Mouse (Mus musculus) CH12.LX (cell line): ENCODE results near the gene Lair1. TPM values are rescaled to one million over a fixed set of nuclear protein-coding genes. Genes with fewer than 3 reads are reported as not detected.
A peak's percentile ranks its signal among the peaks of the same experiment; 100 is the strongest.

Experiments used
- DNase-seq: peaks from one replicate; pipeline ENCODE4 v3.0.0-alpha.2; 2013; ENCODE audit errors: extremely low read depth
- H3K27ac ChIP-seq: 2 replicates; pipeline ENCODE4 v1.5.1; 2012; ENCODE audit warnings: low read depth, mild to moderate bottlenecking, control low read depth, moderate library complexity; ENCODE audit not compliant: insufficient read depth
- H3K27me3 ChIP-seq: replicated peaks from 2 replicates; pipeline ENCODE3; 2012; ENCODE audit warnings: inconsistent platforms
- H3K36me3 ChIP-seq, 2 experiments: replicated peaks in 1 of 2; 2 replicates each; pipeline versions ENCODE3 to v1.6.1; 2012; ENCODE audit warnings: inconsistent platforms in 1 of 2, low read length in 1 of 2, mild to moderate bottlenecking in 1 of 2, mixed read lengths in 1 of 2, moderate library complexity in 1 of 2; ENCODE audit not compliant: control insufficient read depth in 1 of 2, insufficient read depth in 1 of 2
- H3K4me1 ChIP-seq, 2 experiments: 2 replicates each; pipeline ENCODE4 v1.6.1; 2012; ENCODE audit warnings: inconsistent platforms in 1 of 2, moderate library complexity in 1 of 2; ENCODE audit not compliant: insufficient read depth in 2 of 2, control insufficient read depth in 1 of 2
- H3K4me2 ChIP-seq: 2 replicates; pipeline ENCODE4 v1.6.1; 2012; ENCODE audit warnings: low read depth, mild to moderate bottlenecking, control low read depth; ENCODE audit not compliant: poor library complexity, insufficient read depth, severe bottlenecking
- H3K4me3 ChIP-seq, 3 experiments: fragments of 150-350 bp in 1 of 3; sonication (generic) in 1 of 3; replicated peaks in 1 of 3; 2 replicates each; pipeline versions ENCODE3 to v1.5.1; 2011 to 2012; ENCODE audit warnings: low read depth in 2 of 3, low read length in 2 of 3, mild to moderate bottlenecking in 2 of 3, moderate library complexity in 2 of 3, control low read depth in 1 of 3, improper control_type of control experiment in 1 of 3, inconsistent platforms in 1 of 3, mixed read lengths in 1 of 3; ENCODE audit not compliant: poor library complexity in 1 of 3
- H3K79me2 ChIP-seq: replicated peaks from 2 replicates; pipeline ENCODE4 v1.6.1; 2012; ENCODE audit warnings: mild to moderate bottlenecking, moderate library complexity; ENCODE audit not compliant: control insufficient read depth, poor library complexity, insufficient read depth, severe bottlenecking; ENCODE audit errors: extremely low read depth
- H3K9ac ChIP-seq: 2 replicates; pipeline ENCODE4 v1.6.1; 2012; ENCODE audit warnings: low read depth, mild to moderate bottlenecking, control low read depth, moderate library complexity; ENCODE audit not compliant: insufficient read depth
- H3K9me3 ChIP-seq: replicated peaks from 2 replicates; pipeline ENCODE3; 2012; ENCODE audit warnings: low read length, inconsistent platforms, mixed read lengths
- BHLHE40 ChIP-seq: IDR thresholded peaks from 2 replicates; pipeline ENCODE4 v1.6.1; 2011; ENCODE audit warnings: mild to moderate bottlenecking, low read depth, low read length, improper control_type of control experiment
- CTCF ChIP-seq, 2 experiments: IDR thresholded peaks in 1 of 2; conservative IDR thresholded peaks in 1 of 2; 2 replicates each; pipeline ENCODE4 v1.5.1; 2011 to 2012; ENCODE audit warnings: low read depth in 2 of 2, low read length in 2 of 2, improper control_type of control experiment in 1 of 2, inconsistent platforms in 1 of 2, mild to moderate bottlenecking in 1 of 2, moderate library complexity in 1 of 2
- EP300 ChIP-seq: IDR thresholded peaks from 2 replicates; pipeline ENCODE4 v1.6.1; 2011; ENCODE audit warnings: low read length, improper control_type of control experiment
- ETS1 ChIP-seq: conservative IDR thresholded peaks from 2 replicates; pipeline ENCODE4 v1.6.1; 2012; ENCODE audit warnings: low read depth, mild to moderate bottlenecking, inconsistent platforms, low read length, improper control_type of control experiment, moderate library complexity
- GABPA ChIP-seq: IDR thresholded peaks from 2 replicates; pipeline ENCODE4 v1.6.1; 2012; ENCODE audit warnings: low read depth, low read length, improper control_type of control experiment, inconsistent platforms; ENCODE audit not compliant: insufficient replicate concordance
- JUND ChIP-seq: conservative IDR thresholded peaks from 2 replicates; pipeline ENCODE4 v1.6.1; 2011; ENCODE audit warnings: low read depth, low read length, improper control_type of control experiment
- KAT2A ChIP-seq: IDR thresholded peaks from 2 replicates; pipeline ENCODE4 v1.6.1; 2012; ENCODE audit warnings: low read length, improper control_type of control experiment, inconsistent platforms; ENCODE audit not compliant: insufficient replicate concordance
- MAFK ChIP-seq: IDR thresholded peaks from 2 replicates; pipeline ENCODE4 v1.6.1; 2011; ENCODE audit warnings: low read length, improper control_type of control experiment; ENCODE audit not compliant: insufficient replicate concordance
- MAX ChIP-seq: IDR thresholded peaks from 2 replicates; pipeline ENCODE4 v1.6.1; 2011; ENCODE audit warnings: low read length, improper control_type of control experiment
- MAZ ChIP-seq: IDR thresholded peaks from 2 replicates; pipeline ENCODE4 v1.6.1; 2012; ENCODE audit warnings: low read depth, mild to moderate bottlenecking, inconsistent platforms, low read length, improper control_type of control experiment, moderate library complexity
- MEF2A ChIP-seq: IDR thresholded peaks from 2 replicates; pipeline ENCODE4 v1.6.1; 2014; ENCODE audit warnings: low read depth, mild to moderate bottlenecking, inconsistent platforms, low read length, improper control_type of control experiment, borderline replicate concordance
- MXI1 ChIP-seq: IDR thresholded peaks from 2 replicates; pipeline ENCODE4 v1.6.1; 2011; ENCODE audit warnings: mild to moderate bottlenecking, low read depth, low read length, improper control_type of control experiment
- MYC ChIP-seq: IDR thresholded peaks from 2 replicates; pipeline ENCODE4 v1.6.1; 2011; ENCODE audit warnings: low read depth, mild to moderate bottlenecking, improper control_type of control experiment, low read length
- NELFE ChIP-seq: IDR thresholded peaks from 2 replicates; pipeline ENCODE4 v1.6.1; 2011; ENCODE audit warnings: low read depth, low read length, improper control_type of control experiment
- PAX5 ChIP-seq: IDR thresholded peaks from 2 replicates; pipeline ENCODE4 v1.6.1; 2012; ENCODE audit warnings: low read length, inconsistent platforms, mixed read lengths
- POLR2A ChIP-seq: IDR thresholded peaks from 2 replicates; pipeline ENCODE4 v1.6.1; 2011; ENCODE audit warnings: low read depth, mild to moderate bottlenecking, improper control_type of control experiment, low read length
- POLR2AphosphoS2 ChIP-seq: IDR thresholded peaks from 2 replicates; pipeline ENCODE4 v1.6.1; 2011; ENCODE audit warnings: low read depth, low read length, improper control_type of control experiment
- RAD21 ChIP-seq: IDR thresholded peaks from 2 replicates; pipeline ENCODE4 v1.6.1; 2011; ENCODE audit warnings: low read depth, mild to moderate bottlenecking, low read length, improper control_type of control experiment, moderate library complexity
- SIN3A ChIP-seq: IDR thresholded peaks from 2 replicates; pipeline ENCODE4 v1.6.1; 2012; ENCODE audit warnings: low read length, improper control_type of control experiment, inconsistent platforms
- SMC3 ChIP-seq: IDR thresholded peaks from 2 replicates; pipeline ENCODE4 v1.6.1; 2011; ENCODE audit warnings: low read depth, low read length, improper control_type of control experiment
- TCF12 ChIP-seq: IDR thresholded peaks from 2 replicates; pipeline ENCODE4 v1.6.1; 2014; ENCODE audit warnings: low read depth, mild to moderate bottlenecking, inconsistent platforms, low read length, improper control_type of control experiment
- ZKSCAN1 ChIP-seq: IDR thresholded peaks from 2 replicates; pipeline ENCODE4 v1.6.1; 2012; ENCODE audit warnings: low read depth, inconsistent platforms, low read length, improper control_type of control experiment, borderline replicate concordance
- dilution Hi-C: fragments of 300-500 bp; cut with MboI; formaldehyde crosslinking; loops from 2 replicates; pipeline ENCODE4 v1.14.3; 2020; ENCODE audit warnings: low sequenced_read_pairs; ENCODE audit not compliant: extremely low pct_unique_long_range_greater_than_20kb, extremely low pct_ligation_motif_present
- in situ Hi-C: fragments of 300-500 bp; cut with MboI; formaldehyde crosslinking; loops from 3 replicates; pipeline ENCODE4 v1.14.3; 2019; ENCODE audit warnings: low sequenced_read_pairs, low pct_ligation_motif_present, low pct_unique_long_range_greater_than_20kb, mixed read lengths
- polyA plus RNA-seq: library from polyadenylated mRNA; unstranded; fragments of >175 nt; gene quantifications from 2 replicates; pipeline ENCODE4 v1.2.1, GENCODE M21; 2012; ENCODE audit warnings: low read depth; ENCODE audit not compliant: insufficient read length
- total RNA-seq, 2 experiments: library from RNA; depleted of rRNA; stranded (reverse); fragments of 300-350 nt in 1 of 2; fragments of >200 nt in 1 of 2; gene quantifications; 2 replicates each; pipeline ENCODE4 v1.2.3; 2012 to 2014

Gene Lair1
- total and polyA plus RNA-seq, 3 experiments = 0.21 to 4.6 (median 3.1) TPM

DNA sequence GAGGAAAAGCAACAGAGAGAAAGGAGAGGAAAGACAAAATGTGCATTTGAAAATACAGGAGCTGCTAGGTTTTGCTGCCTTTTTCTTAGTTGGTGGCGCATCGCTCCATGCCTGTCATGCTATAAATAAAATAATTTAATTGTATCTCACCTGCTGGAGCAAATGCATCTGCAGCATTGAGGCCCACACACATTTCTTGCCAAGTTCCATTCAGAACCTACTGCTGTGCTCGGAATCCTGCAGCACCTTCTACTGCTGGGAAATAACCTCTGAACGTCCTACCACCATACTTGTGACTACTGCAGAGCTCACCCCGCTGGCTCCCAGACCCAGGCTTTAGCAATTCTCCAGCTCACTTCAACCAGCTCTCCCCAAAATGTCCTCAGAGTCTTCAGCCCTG is 38.1 kb upstream of the Lair1 start:
- Histone ChIP-seq H3K9me3 (no peaks in the 10 kb centered on the region), H3K27me3 (peaks cover 1% of the 10 kb centered on the region), H3K36me3 (no peaks in the 10 kb centered on the region), H3K4me3 (no peak overlapping the region), H3K4me2 (no peak overlapping the region), H3K9ac (no peak overlapping the region), H3K27ac (no peak overlapping the region), H3K79me2 (no peaks in the 10 kb centered on the region), H3K4me1 (peaks cover 0 to 7% of the 10 kb centered on the region in 2 experiments; a peak in 2 of 4 replicates)
- dilution Hi-C loops = no loop called here
- DNase-seq = no peak
- in situ Hi-C loops = no loop called here
- TF ChIP-seq JUND (no peak), GABPA (no peak), MAFK (no peak), POLR2A (no peak), TCF12 (no peak), SMC3 (no peak)

DNA sequence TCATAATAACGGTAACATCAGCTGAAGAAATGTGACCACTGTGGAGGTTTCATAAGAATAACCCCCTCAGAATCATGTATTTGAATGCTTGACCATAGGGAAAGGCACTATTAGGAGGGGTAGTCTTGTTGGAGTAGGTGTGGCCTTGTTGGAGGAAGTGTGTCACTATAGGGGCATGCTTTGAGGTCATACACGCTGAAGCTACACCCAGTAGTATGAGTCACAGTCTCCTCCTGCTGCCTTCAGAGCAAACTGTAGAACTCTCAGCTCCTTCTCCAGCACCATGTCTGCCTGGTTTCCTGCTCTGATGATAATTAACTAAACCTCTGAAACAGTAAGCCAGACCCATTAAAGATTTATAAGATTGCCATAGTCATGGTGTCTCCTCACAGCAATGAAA is 35.8 kb upstream of the Lair1 start:
- H3K4me3 ChIP-seq = no peak overlapping the region
- H3K4me2 ChIP-seq = no peak overlapping the region
- in situ Hi-C loops (no loop called here), dilution Hi-C loops (no loop called here)
- peaks cover 0 to 12% of the 10 kb centered on the region in 2 experiments; a peak in 2 of 4 replicates for H3K4me1 ChIP-seq
- no peak overlapping the region for H3K9ac ChIP-seq
- H3K9me3 ChIP-seq = no peaks in the 10 kb centered on the region
- TF ChIP-seq SIN3A (no peak), CTCF (conservative IDR thresholded peaks at IDR 0.05 in 1 of 2, IDR thresholded peaks at IDR 0.05 in 1 of 2; ENCODE audit: low read depth in 2 of 2, low read length in 2 of 2) (peak in 1 of 2 experiments; percentile 28; a peak in 1 of 4 replicates), SMC3 (peak; percentile 40)
- DNase-seq = no peak
- H3K27ac ChIP-seq = no peak overlapping the region
- H3K79me2 ChIP-seq = no peaks in the 10 kb centered on the region
- no peaks in the 10 kb centered on the region for H3K36me3 ChIP-seq
- H3K27me3 ChIP-seq = no peaks in the 10 kb centered on the region

DNA sequence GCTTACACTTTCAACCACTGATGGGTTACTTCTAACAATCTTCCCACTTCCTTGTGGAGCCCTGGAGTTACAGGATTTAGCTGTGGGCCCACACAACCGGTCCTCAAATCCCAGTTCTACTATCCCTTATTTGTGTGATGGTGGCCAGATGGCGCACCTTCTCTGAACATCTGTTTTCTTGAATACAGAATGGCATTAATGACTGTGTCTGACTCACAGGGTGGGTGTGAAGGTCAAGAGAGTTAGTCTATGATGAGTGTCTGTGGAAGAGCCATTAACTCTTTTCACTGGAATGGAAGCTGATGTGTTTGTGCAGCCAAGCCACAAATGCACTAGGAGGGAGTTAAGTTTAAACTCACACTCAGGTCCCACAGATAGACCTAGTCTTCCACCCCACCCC is 35.3 kb upstream of the Lair1 start:
- H3K4me1 ChIP-seq = peaks cover 0 to 12% of the 10 kb centered on the region in 2 experiments; a peak in 2 of 4 replicates
- no peak for TF ChIP-seq EP300
- no peak for TF ChIP-seq ETS1
- no peak for TF ChIP-seq ZKSCAN1
- no peak for TF ChIP-seq MAZ
- TF ChIP-seq NELFE = no peak
- no peak for TF ChIP-seq SIN3A
- no peak for TF ChIP-seq BHLHE40
- no peak for TF ChIP-seq KAT2A
- no peak for TF ChIP-seq MAX
- no peak for TF ChIP-seq SMC3
- no peak for TF ChIP-seq RAD21
- no peak for TF ChIP-seq MEF2A
- no peak for TF ChIP-seq MXI1
- TF ChIP-seq PAX5 = no peak
- TF ChIP-seq POLR2AphosphoS2 = no peak
- TF ChIP-seq MYC = no peak
- no peaks in the 10 kb centered on the region for H3K9me3 ChIP-seq
- no peak overlapping the region for H3K4me3 ChIP-seq
- no peaks in the 10 kb centered on the region for H3K79me2 ChIP-seq
- in situ Hi-C loops = no loop called here
- H3K4me2 ChIP-seq = no peak overlapping the region
- DNase-seq = no peak
- H3K27me3 ChIP-seq = no peaks in the 10 kb centered on the region
- H3K9ac ChIP-seq = no peak overlapping the region
- dilution Hi-C loops = no loop called here
- H3K27ac ChIP-seq = no peak overlapping the region
- H3K36me3 ChIP-seq = no peaks in the 10 kb centered on the region
